Mouse (Mus musculus) mouse trophoblast stem cell (cell line): Measurements from ENCODE around the gene Sde2.
"Not testable (repeated sequence)": the region's sequence is repeated elsewhere in the genome, so short reads cannot be mapped to it uniquely, and the experiment has no call there.

ENCODE experiments used
- in situ Hi-C, 2 experiments: fragments of 300-500 bp; cut with MseI, MboI; formaldehyde crosslinking; loops; 2 replicates in 1 of 2; 3 replicates in 1 of 2; pipeline ENCODE4 v1.15.1; 2025

The Sde2 gene

DNA sequence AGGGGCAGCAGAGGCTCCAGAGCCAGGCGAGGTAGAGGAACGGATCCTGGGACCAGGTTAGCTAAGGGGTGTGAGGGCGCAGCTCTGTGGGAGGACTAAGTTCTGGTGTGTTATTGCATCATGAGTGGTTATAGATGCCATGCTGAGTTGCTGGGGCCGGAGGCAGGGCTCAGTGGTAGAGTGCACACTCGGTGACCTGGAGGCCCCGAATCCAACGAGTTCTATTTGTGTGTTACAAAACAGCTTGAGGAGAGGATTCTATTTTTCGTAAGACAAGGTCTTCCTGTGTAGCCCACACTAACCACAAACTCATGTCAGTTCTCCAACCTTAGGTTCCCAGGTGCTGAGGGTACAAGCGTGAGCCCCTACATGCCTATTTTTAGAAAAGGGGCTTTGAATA, 33.6 kb downstream of the Sde2 start:
- in situ Hi-C loops, result no loop called here

DNA sequence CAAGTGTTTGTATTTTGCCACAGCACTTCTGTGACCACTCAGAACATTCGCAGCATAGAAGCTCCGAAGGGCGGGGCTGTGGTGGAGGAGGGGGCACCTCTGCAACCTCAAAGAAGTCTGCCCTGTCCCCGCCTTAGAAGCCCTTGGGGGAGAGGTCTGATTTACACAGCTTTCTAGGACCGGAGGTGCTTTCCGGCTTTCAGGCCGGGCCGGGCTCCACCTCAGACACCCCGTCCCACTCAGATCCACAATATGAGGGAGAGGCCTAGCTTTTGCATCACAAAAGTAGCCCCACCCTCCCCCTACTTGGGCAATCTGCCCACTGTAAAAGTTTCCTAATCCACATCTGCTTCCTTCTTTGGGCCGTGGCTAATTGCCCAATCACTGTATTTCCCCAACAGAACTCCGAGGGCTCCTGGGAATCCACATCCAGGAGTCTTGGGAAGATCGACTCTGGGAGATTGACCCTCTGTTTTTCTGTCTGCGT, 37.7 kb downstream of the Sde2 start:
- in situ Hi-C loops, result no loop called here

- in situ Hi-C loops, result no loop called here
Measured at GRCm38 (mm10) chr1:180889172-180889571, 38.2 kb downstream of the Sde2 start.

- in situ Hi-C loops, result no loop called here
Measured at GRCm38 (mm10) chr1:180889841-180890240, 38.9 kb downstream of the Sde2 start.

DNA sequence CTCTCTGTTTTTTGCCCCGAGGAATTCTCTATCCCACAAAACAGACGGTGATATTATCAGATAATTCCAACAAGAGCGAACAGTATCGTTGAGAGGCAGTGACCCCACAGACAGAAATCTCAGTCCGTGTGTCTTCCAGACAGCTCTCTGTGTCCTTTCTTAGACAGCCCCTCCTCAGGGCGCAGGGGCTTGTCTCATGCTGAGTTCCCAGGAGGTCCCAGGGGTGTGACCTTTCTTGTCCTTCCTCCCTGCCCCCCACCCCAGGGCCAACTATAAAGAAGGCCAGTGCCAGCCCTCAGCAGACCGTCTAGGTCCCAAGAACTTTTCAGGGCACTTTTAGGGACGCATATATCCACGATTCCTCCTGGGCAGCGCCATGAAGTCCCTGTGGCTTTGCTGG, 41.9 kb downstream of the Sde2 start, which contains the start of gene Lefty2:
TSS of gene Lefty2 (plus strand) at position 301 of the 400 bp plus-strand sequence.
- in situ Hi-C loops, result no loop called here

DNA sequence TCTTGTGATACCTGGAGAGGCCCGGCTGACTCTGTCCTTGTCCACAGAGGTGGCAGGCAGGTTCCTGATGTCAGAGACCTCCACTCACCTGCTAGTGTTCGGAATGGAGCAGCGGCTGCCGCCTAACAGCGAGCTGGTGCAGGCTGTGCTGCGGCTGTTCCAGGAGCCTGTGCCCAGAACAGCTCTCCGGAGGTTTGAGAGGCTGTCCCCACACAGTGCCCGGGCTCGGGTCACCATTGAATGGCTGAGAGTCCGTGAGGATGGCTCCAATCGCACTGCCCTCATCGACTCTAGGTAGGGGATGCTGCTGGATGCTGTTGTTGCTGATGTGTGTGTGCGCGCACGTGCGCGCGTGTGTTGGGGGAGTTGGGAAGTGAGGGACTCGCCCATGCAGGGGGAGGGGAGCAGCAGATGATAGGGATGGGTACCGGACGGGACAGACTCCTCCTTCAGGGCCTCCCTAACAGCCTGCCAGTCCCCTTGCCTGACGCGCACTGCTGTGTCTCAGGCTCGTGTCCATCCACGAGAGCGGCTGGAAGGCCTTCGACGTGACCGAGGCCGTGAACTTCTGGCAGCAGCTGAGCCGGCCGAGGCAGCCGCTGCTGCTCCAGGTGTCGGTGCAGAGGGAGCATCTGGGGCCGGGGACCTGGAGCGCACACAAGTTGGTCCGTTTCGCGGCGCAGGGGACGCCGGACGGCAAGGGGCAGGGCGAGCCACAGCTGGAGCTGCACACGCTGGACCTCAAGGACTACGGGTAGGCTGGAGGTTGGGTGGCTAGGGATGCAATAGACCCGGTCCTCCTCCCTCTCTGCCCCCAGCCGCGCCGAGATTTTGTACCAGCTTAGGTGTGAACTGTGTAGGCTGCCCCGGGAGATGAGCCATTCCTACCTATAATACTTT, 43.4 kb downstream of the Sde2 start:
- in situ Hi-C loops, result not testable (repeated sequence)

GRCm38 (mm10) chr1:180901107-180901506, 50.2 kb downstream of the Sde2 start:
- in situ Hi-C loops, result loop anchor here in 1 of 2 experiments (10.0 kb wide), 1 partner anchor 74 kb away; no protein-coding TSS in a partner anchor

GRCm38 (mm10) chr1:180902915-180903314, 52.0 kb downstream of the Sde2 start:
- in situ Hi-C loops, result loop anchor here in 1 of 2 experiments (10.0 kb wide), 1 partner anchor 72 kb away; no protein-coding TSS in a partner anchor

DNA sequence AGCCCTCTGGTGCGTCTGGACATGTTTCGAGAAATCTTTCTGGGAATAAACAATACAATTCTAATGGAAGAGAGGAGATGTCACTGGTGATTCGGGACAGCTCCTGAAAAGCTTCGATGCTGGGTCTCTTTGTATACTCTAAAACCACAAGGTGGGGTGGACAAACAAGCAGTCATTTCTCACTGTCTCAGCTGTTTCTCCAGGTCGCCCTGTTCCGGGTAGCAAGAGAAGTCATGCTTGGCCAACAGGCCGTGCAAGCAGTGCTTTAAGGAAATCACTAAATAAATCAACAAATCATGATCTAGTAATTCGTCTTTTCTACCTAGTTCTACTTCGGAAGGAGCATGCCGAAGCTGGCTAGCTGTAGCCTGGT, 52.7 kb downstream of the Sde2 start:
- in situ Hi-C loops, result loop anchor here in 1 of 2 experiments (10.0 kb wide), 1 partner anchor 71 kb away; no protein-coding TSS in a partner anchor

- in situ Hi-C loops, result loop anchor here in 1 of 2 experiments (10.0 kb wide), 1 partner anchor 71 kb away; no protein-coding TSS in a partner anchor
Measured at GRCm38 (mm10) chr1:180904039-180904814, 53.3 kb downstream of the Sde2 start, which contains the start of gene Pycr2. Pycr2 (plus strand) TSS chr1:180904293.

- in situ Hi-C loops, result loop anchor here in 1 of 2 experiments (10.0 kb wide), 1 partner anchor 70 kb away; no protein-coding TSS in a partner anchor
Measured at GRCm38 (mm10) chr1:180904815-180905080, 53.8 kb downstream of the Sde2 start.

GRCm38 (mm10) chr1:180905307-180905706, 54.4 kb downstream of the Sde2 start:
- in situ Hi-C loops, result loop anchor here in 1 of 2 experiments (10.0 kb wide), 1 partner anchor 69 kb away; no protein-coding TSS in a partner anchor

GRCm38 (mm10) chr1:180905876-180906275, 54.9 kb downstream of the Sde2 start:
- in situ Hi-C loops, result loop anchor here in 1 of 2 experiments (10.0 kb wide), 1 partner anchor 69 kb away; no protein-coding TSS in a partner anchor

- in situ Hi-C loops, result loop anchor here in 1 of 2 experiments (10.0 kb wide), 1 partner anchor 68 kb away; no protein-coding TSS in a partner anchor
Measured at GRCm38 (mm10) chr1:180906461-180907147, 55.7 kb downstream of the Sde2 start.

DNA sequence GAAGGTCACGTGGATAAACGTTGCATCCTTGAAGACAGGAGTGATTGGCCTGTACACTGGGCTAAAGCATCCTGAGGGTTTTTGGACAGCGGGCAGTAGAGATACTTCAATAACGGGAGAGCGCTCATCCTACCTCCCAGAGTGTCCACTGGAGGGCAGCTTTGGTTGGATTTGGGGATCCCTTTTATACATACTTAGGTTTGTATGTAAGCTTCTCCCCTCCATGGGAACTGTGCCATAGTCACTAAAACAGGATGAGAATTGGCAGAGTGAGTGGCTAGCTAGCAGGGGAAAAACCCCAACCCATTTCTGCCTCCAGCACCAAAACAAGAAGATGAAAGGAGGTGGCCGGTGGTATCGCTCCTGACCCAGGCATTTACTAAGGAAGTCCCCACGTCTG, 60.2 kb downstream of the Sde2 start:
- in situ Hi-C loops, result no loop called here

DNA sequence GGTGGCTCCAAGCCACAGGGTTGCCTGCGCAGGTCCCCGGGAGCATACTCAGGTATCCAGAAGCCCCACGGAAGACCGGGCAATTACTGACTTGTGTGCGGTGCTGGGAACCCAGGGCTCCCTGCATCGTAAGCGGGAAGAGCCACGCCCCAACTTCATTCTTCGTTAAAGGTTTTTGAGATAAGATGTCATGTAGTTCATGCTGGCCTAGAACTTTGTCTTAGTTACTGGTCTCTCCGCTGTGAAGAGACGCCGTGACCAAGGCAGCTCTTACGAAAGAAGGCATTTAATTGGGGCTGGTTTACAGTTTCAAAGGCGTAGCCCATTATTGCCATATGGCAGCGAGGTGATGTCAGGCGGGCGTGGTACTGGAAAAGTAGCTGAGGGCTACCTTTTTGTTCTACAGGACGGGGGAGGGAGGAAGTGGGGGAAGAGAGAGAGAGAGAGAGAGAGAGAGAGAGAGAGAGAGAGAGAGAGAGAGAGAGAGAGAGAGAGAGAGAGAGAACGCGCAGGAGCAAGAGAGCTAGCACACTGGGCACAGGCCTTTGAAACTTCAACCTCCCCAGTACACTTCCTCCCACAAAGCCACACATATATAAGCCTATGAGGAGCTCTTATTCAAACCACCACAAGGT, 60.8 kb downstream of the Sde2 start:
- in situ Hi-C loops, result no loop called here

DNA sequence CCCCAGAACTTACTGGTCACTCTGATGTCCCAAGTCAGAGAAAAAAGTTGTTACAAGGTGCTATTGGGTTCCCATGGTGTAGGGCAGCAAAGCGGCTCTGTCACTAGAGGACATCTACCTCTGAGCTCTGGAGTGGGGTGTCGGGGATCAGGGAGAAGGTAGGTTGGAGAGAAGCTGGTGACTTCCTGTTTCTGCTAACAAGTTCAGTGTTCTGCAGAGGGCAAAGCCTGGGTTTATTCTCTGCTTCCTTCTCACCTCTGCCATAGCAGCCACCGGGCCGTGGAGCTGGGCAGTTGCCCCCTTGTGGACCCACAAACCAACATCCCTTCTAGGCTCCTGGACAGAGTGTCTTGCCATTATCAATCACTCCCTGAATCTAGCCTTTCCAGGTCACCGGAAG, 61.9 kb downstream of the Sde2 start:
- in situ Hi-C loops, result no loop called here

GRCm38 (mm10) chr1:180913797-180914196, 62.9 kb downstream of the Sde2 start:
- in situ Hi-C loops, result no loop called here

DNA sequence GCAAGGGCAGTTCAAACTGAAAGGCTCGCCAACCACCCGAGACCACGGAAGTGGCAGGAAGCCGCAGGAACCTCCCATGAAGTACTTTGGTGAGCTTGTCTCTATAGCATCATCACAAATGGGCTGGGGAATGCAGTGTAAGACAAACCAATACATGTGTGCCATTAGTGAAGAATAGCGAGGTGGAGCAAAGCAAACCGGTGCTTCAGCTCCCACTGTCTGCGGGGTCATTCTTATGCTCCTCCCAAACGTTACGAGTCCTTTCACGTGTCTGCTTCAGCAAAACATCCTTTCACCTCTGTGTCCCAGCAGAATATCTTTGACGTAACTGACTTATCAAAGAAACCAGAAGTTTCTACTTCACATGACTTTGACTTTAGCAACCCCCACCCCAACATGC, 65.5 kb downstream of the Sde2 start:
- in situ Hi-C loops, result no loop called here

GRCm38 (mm10) chr1:180917053-180917452, 66.1 kb downstream of the Sde2 start:
- in situ Hi-C loops, result no loop called here
